ENCODE assay signal across 15 mouse cellular contexts in genomic region chr2:157016529-157017270, GRCm38 (mm10). TPM values are rescaled to one million over a fixed set of nuclear protein-coding genes. Genes with fewer than 3 reads are reported as not detected.
DNase-seq lines count a peak whose midpoint lies in the region; ATAC-seq and TF ChIP-seq lines count a peak whose summit lies in the region.
"Had no signal": no experiment of that assay in that cellular context is flagged by ENCODE, and none has a peak within 500 bp of the region (broad histone marks: within the 10 kb centered on the region; RNA-seq: fewer than 3 reads in every experiment).

No protein-coding gene starts in this region.

- no peaks in the 10 kb centered on the region for H3K4me1 ChIP-seq in heart, embryonic 11.5 days (ENCODE audit: control insufficient read depth, insufficient read depth, low read length)
- H3K4me1 ChIP-seq in lung, embryonic 14.5 days (ENCODE audit: insufficient read depth): no peaks in the 10 kb centered on the region; the same call in 1 of the 2 replicates
- H3K4me1 ChIP-seq in liver, embryonic 16.5 days (ENCODE audit: control insufficient read depth, low read depth, low read length): peaks cover 20% of the 10 kb centered on the region
- H3K4me1 ChIP-seq: midbrain, embryonic 12.5 days had no signal

- no peaks in the 10 kb centered on the region for H3K27me3 ChIP-seq in heart, embryonic 11.5 days (ENCODE audit: control insufficient read depth, insufficient read depth, low read length)
- no peaks in the 10 kb centered on the region for H3K27me3 ChIP-seq in lung, embryonic 14.5 days (ENCODE audit: insufficient read depth, low read length)
- no peaks in the 10 kb centered on the region for H3K27me3 ChIP-seq in liver, embryonic 16.5 days (ENCODE audit: control insufficient read depth, insufficient read depth, low read depth, low read length)
- H3K27me3 ChIP-seq: liver, embryonic 15.5 days; midbrain, embryonic 12.5 days; Patski had no signal

- peak; percentile 22; the same call in 1 of the 2 replicates for TF ChIP-seq CTCF in lung, embryonic 14.5 days (IDR thresholded peaks at IDR 0.05; ENCODE audit: low read depth)

- H3K36me3 ChIP-seq in heart, embryonic 11.5 days (ENCODE audit: control insufficient read depth, insufficient read depth, low read length): peaks cover 28% of the 10 kb centered on the region
- H3K36me3 ChIP-seq in lung, embryonic 14.5 days (ENCODE audit: insufficient read depth): peaks cover 79% of the 10 kb centered on the region
- peaks cover 20% of the 10 kb centered on the region for H3K36me3 ChIP-seq in liver, embryonic 16.5 days (ENCODE audit: control insufficient read depth, insufficient read depth)

- no peak overlapping the region for H3K4me2 ChIP-seq in heart, embryonic 11.5 days
- no peak overlapping the region for H3K4me2 ChIP-seq in lung, embryonic 14.5 days
- H3K4me2 ChIP-seq in liver, embryonic 16.5 days (ENCODE audit: low read depth, low read length): no peak overlapping the region
- H3K4me2 ChIP-seq: liver, embryonic 15.5 days; midbrain, embryonic 12.5 days had no signal

- DNase-seq in heart, adult 18-20 months: no peak
- DNase-seq in lung, embryonic 14.5 days: peak; percentile 31
- DNase-seq in lung, postnatal 10 days: no peak
- peak; percentile 54 for DNase-seq in brain, adult 2 months (ENCODE audit: low read depth, low spot score)
- DNase-seq in testis, postnatal 14 days (ENCODE audit: low spot score): no peak
- DNase-seq: adrenal gland, postnatal 10 days; kidney, adult 11 months; kidney, postnatal 4 days; thymus, postnatal 4 days had no signal

- H3K9ac ChIP-seq in heart, embryonic 11.5 days (ENCODE audit: low read depth, low read length): no peak overlapping the region
- no peak overlapping the region for H3K9ac ChIP-seq in lung, embryonic 14.5 days
- H3K9ac ChIP-seq in liver, embryonic 16.5 days (ENCODE audit: low read depth, low read length): no peak overlapping the region
- H3K9ac ChIP-seq: liver, embryonic 15.5 days; midbrain, embryonic 12.5 days had no signal

- H3K4me3 ChIP-seq in heart, embryonic 11.5 days (ENCODE audit: low read depth, low read length): no peak overlapping the region
- no peak overlapping the region for H3K4me3 ChIP-seq in lung, embryonic 14.5 days (ENCODE audit: low read depth, low read length)
- H3K4me3 ChIP-seq in liver, embryonic 16.5 days (ENCODE audit: low read depth, low read length): no peak overlapping the region
- H3K4me3 ChIP-seq: liver, embryonic 15.5 days; midbrain, embryonic 12.5 days had no signal

- no peaks in the 10 kb centered on the region for H3K9me3 ChIP-seq in heart, embryonic 11.5 days (replicated peaks; ENCODE audit: control insufficient read depth, low read length)
- no peaks in the 10 kb centered on the region for H3K9me3 ChIP-seq in lung, embryonic 14.5 days (ENCODE audit: low read depth, low read length)
- H3K9me3 ChIP-seq in liver, embryonic 16.5 days (replicated peaks; ENCODE audit: control insufficient read depth, low read length): no peaks in the 10 kb centered on the region
- H3K9me3 ChIP-seq: liver, embryonic 15.5 days; midbrain, embryonic 12.5 days had no signal

- 53% methylated on average over 18 of the region's 18 CpGs for WGBS in heart, embryonic 11.5 days (ENCODE audit: insufficient replicate concordance)
- WGBS in lung, embryonic 14.5 days: 71% methylated on average over 18 of the region's 18 CpGs
- WGBS in liver, embryonic 16.5 days (ENCODE audit: insufficient replicate concordance): 72% methylated on average over 18 of the region's 18 CpGs

- no peak overlapping the region for H3K27ac ChIP-seq in heart, embryonic 11.5 days (ENCODE audit: low read depth, low read length)
- H3K27ac ChIP-seq in lung, embryonic 14.5 days (ENCODE audit: low read depth): no peak overlapping the region
- H3K27ac ChIP-seq in liver, embryonic 16.5 days (ENCODE audit: low read length): peak overlapping the region; percentile 10; the same call in 1 of the 2 replicates
- H3K27ac ChIP-seq: midbrain, embryonic 12.5 days had no signal

- peak; percentile 71; the same call in 1 of the 2 replicates for ATAC-seq in heart, embryonic 11.5 days (replicated peaks; ENCODE audit: insufficient number of reproducible peaks, low FRiP score, low TSS enrichment)
- no peak for ATAC-seq in lung, embryonic 14.5 days (ENCODE audit: insufficient read depth)
- no peak for ATAC-seq in liver, embryonic 16.5 days (ENCODE audit: low read depth)
- no peak for ATAC-seq in granulocyte monocyte progenitor cell, adult 5-6 weeks (replicated peaks; ENCODE audit: poor library complexity, severe bottlenecking)
- ATAC-seq: Patski had no signal

RNA-seq across cellular contexts. Expression of gene Dsn1, which starts 9.7 kb away (rescaled TPM):
- polyA plus RNA-seq in heart, embryonic 11.5 days (2014; fragmentation: Nextera tagmentation; extraction: Ambion mirVana): 38.4 and 48.4 TPM in 2 replicates
- total RNA-seq in heart, adult 18-20 months (2021): 1 to 10 TPM; 1.7 to 2.3 TPM
- polyA plus RNA-seq in lung, embryonic 14.5 days (2014; fragmentation: Nextera tagmentation; extraction: Ambion mirVana): 44.2 and 46.6 TPM in 2 replicates
- polyA plus RNA-seq in liver, embryonic 16.5 days (2015; fragmentation: Nextera tagmentation; extraction: Ambion mirVana): 26.7 and 28.0 TPM in 2 replicates
- 17.8 and 23.9 TPM in 2 replicates for total RNA-seq in granulocyte monocyte progenitor cell, adult 5-6 weeks (2014; fragmentation: Nextera tagmentation)
- 36.9 and 50.6 TPM in 2 replicates for total RNA-seq in granulocyte monocyte progenitor cell, adult 5-6 weeks (2017)

RNA-seq across cellular contexts. Expression of gene Ndrg3, which starts 24.8 kb away (rescaled TPM):
- polyA plus RNA-seq in heart, embryonic 11.5 days (2014; fragmentation: Nextera tagmentation; extraction: Ambion mirVana): 34.4 and 38.1 TPM in 2 replicates
- 10 to 100 TPM; 17.7 to 23.7 TPM for total RNA-seq in heart, adult 18-20 months (2021)
- 43.7 TPM in 2 replicates for polyA plus RNA-seq in lung, embryonic 14.5 days (2014; fragmentation: Nextera tagmentation; extraction: Ambion mirVana)
- 30.8 and 32.6 TPM in 2 replicates for polyA plus RNA-seq in liver, embryonic 16.5 days (2015; fragmentation: Nextera tagmentation; extraction: Ambion mirVana)
- total RNA-seq in granulocyte monocyte progenitor cell, adult 5-6 weeks (2014; fragmentation: Nextera tagmentation): 25.7 and 28.1 TPM in 2 replicates
- total RNA-seq in granulocyte monocyte progenitor cell, adult 5-6 weeks (2017): 22.5 and 25.1 TPM in 2 replicates

Comparison
In these comparisons a context has a peak if more than half of its experiments do, and no peak if none do; other contexts are left out.
1. DNase-seq: peak in lung, embryonic 14.5 days (single experiment) and brain, adult 2 months (single experiment); none in heart, adult 18-20 months (0 of 2), lung, postnatal 10 days (single experiment) and testis, postnatal 14 days (single experiment).